Mouse (Mus musculus): ENCODE measurements around the gene Ccm2l. TPM values are rescaled to one million over a fixed set of nuclear protein-coding genes. Genes with fewer than 3 reads are reported as not detected.

Ccm2l gene
- polyA plus RNA-seq, 1 experiment from 2014 or later, result 1.7 TPM

- Histone ChIP-seq H3K4me3 (ENCODE audit: low read depth, low read length) (no peak overlapping the region), H3K9ac (replicated peaks; ENCODE audit: low read length) (no peak overlapping the region), H3K9me3 (replicated peaks; ENCODE audit: control insufficient read depth, low read length) (no peaks in the 10 kb centered on the region), H3K4me2 (ENCODE audit: low read depth, low read length) (no peak overlapping the region), H3K36me3 (replicated peaks; ENCODE audit: control insufficient read depth, insufficient read depth, low read depth, low read length) (no peaks in the 10 kb centered on the region), H3K27me3 (ENCODE audit: control insufficient read depth, insufficient read depth, low read length) (no peaks in the 10 kb centered on the region), H3K4me1 (ENCODE audit: control insufficient read depth, insufficient read depth, low read length) (no peaks in the 10 kb centered on the region), H3K27ac (replicated peaks; ENCODE audit: low read depth, low read length) (no peak overlapping the region)
- ATAC-seq (replicated peaks; ENCODE audit: insufficient number of reproducible peaks, low FRiP score, low TSS enrichment, low read depth) (no peak), DNase-seq (ENCODE audit: low spot score) (no peak)
- WGBS, result 59% methylated on average over 5 of the region's 5 CpGs
Measured at GRCm38 (mm10) chr2:153125875-153126274, 60.1 kb downstream of the Ccm2l start.

- H3K4me3 ChIP-seq (ENCODE audit: low read depth, low read length), result no peak overlapping the region
- no peaks in the 10 kb centered on the region for H3K4me1 ChIP-seq (ENCODE audit: control insufficient read depth, insufficient read depth, low read length)
- DNase-seq (ENCODE audit: low spot score) (peak; percentile 10), ATAC-seq (replicated peaks; ENCODE audit: insufficient number of reproducible peaks, low FRiP score, low TSS enrichment, low read depth) (no peak)
- 13% methylated on average over 6 of the region's 6 CpGs for WGBS
- no peak overlapping the region for H3K27ac ChIP-seq (replicated peaks; ENCODE audit: low read depth, low read length)
- H3K27me3 ChIP-seq (ENCODE audit: control insufficient read depth, insufficient read depth, low read length), result no peaks in the 10 kb centered on the region
- H3K4me2 ChIP-seq (ENCODE audit: low read depth, low read length), result no peak overlapping the region
- H3K9me3 ChIP-seq (replicated peaks; ENCODE audit: control insufficient read depth, low read length), result no peaks in the 10 kb centered on the region
- no peak overlapping the region for H3K9ac ChIP-seq (replicated peaks; ENCODE audit: low read length)
- H3K36me3 ChIP-seq (replicated peaks; ENCODE audit: control insufficient read depth, insufficient read depth, low read depth, low read length), result no peaks in the 10 kb centered on the region
Measured at GRCm38 (mm10) chr2:153131019-153131418, 65.3 kb downstream of the Ccm2l start.

Other genes with a start within 250 kb of the Ccm2l start
- gene Bcl2l1, start 234.2 kb upstream of the Ccm2l start, polyA plus RNA-seq (2014; fragmentation: Nextera tagmentation; extraction: Ambion mirVana), result 100 and 107 TPM in 2 replicates
- 170 and 190 TPM in 2 replicates for gene Tpx2, start 218.0 kb upstream of the Ccm2l start, polyA plus RNA-seq (2014; fragmentation: Nextera tagmentation; extraction: Ambion mirVana)
- gene Mylk2, start 154.6 kb upstream of the Ccm2l start, polyA plus RNA-seq (2014; fragmentation: Nextera tagmentation; extraction: Ambion mirVana), result 0.08 TPM in 1 of 2 replicates, not detected in the other
- gene Foxs1, start 132.7 kb upstream of the Ccm2l start, polyA plus RNA-seq (2014; fragmentation: Nextera tagmentation; extraction: Ambion mirVana), result 0.74 and 0.79 TPM in 2 replicates
- gene Dusp15, start 114.3 kb upstream of the Ccm2l start, polyA plus RNA-seq (2014; fragmentation: Nextera tagmentation; extraction: Ambion mirVana), result 0.45 and 1.00 TPM in 2 replicates
- gene Ttll9, start 103.5 kb upstream of the Ccm2l start, polyA plus RNA-seq (2014; fragmentation: Nextera tagmentation; extraction: Ambion mirVana), result 0.89 and 1.6 TPM in 2 replicates
- 71.4 and 75.6 TPM in 2 replicates for gene Pdrg1, start 50.5 kb upstream of the Ccm2l start, polyA plus RNA-seq (2014; fragmentation: Nextera tagmentation; extraction: Ambion mirVana)
- gene Xkr7, start 34.1 kb upstream of the Ccm2l start, polyA plus RNA-seq (2014; fragmentation: Nextera tagmentation; extraction: Ambion mirVana), result 0.07 and 0.36 TPM in 2 replicates
- 1.8 TPM in 2 replicates for gene Hck, start 42.5 kb downstream of the Ccm2l start, polyA plus RNA-seq (2014; fragmentation: Nextera tagmentation; extraction: Ambion mirVana)
- gene Tm9sf4, start 95.3 kb downstream of the Ccm2l start, polyA plus RNA-seq (2014; fragmentation: Nextera tagmentation; extraction: Ambion mirVana), result 82.2 and 84.0 TPM in 2 replicates
- 8.5 and 8.6 TPM in 2 replicates for gene Tspyl3, start 159.5 kb downstream of the Ccm2l start, polyA plus RNA-seq (2014; fragmentation: Nextera tagmentation; extraction: Ambion mirVana)
- gene Plagl2, start 175.5 kb downstream of the Ccm2l start, polyA plus RNA-seq (2014; fragmentation: Nextera tagmentation; extraction: Ambion mirVana), result 26.9 and 27.4 TPM in 2 replicates
- gene Pofut1, start 175.6 kb downstream of the Ccm2l start, polyA plus RNA-seq (2014; fragmentation: Nextera tagmentation; extraction: Ambion mirVana), result 7.5 and 8.0 TPM in 2 replicates
- gene Kif3b, start 225.5 kb downstream of the Ccm2l start, polyA plus RNA-seq (2014; fragmentation: Nextera tagmentation; extraction: Ambion mirVana), result 6.9 and 7.6 TPM in 2 replicates

Data from embryonic facial prominence, embryonic 11.5 days (tissue).